Comparison of ENCODE assay signal across 25 mouse cellular contexts in genomic region chr9:118997241-118997640, GRCm38 (mm10). TPM values are rescaled to one million over a fixed set of nuclear protein-coding genes. Genes with fewer than 3 reads are reported as not detected.
DNase-seq lines count a peak whose midpoint lies in the region; ATAC-seq and TF ChIP-seq lines count a peak whose summit lies in the region.
"Had no signal": no experiment of that assay in that cellular context is flagged by ENCODE, and none has a peak within 500 bp of the region (broad histone marks: within the 10 kb centered on the region; RNA-seq: fewer than 3 reads in every experiment).

No protein-coding gene starts in this region.

- no peaks in the 10 kb centered on the region for H3K9me3 ChIP-seq in heart, postnatal 0 days (replicated peaks; ENCODE audit: control insufficient read depth, low read length)
- H3K9me3 ChIP-seq in heart, embryonic 11.5 days (replicated peaks; ENCODE audit: control insufficient read depth, low read length) = no peaks in the 10 kb centered on the region
- H3K9me3 ChIP-seq: embryonic facial prominence, embryonic 10.5 days; embryonic facial prominence, embryonic 12.5 days; forebrain, embryonic 13.5 days had no signal

- no peaks in the 10 kb centered on the region for H3K36me3 ChIP-seq in heart, postnatal 0 days (replicated peaks; ENCODE audit: control insufficient read depth, insufficient read depth, low read length)
- no peaks in the 10 kb centered on the region for H3K36me3 ChIP-seq in heart, embryonic 11.5 days (ENCODE audit: control insufficient read depth, insufficient read depth, low read length)
- H3K36me3 ChIP-seq: G1E had no signal

- WGBS in heart, postnatal 0 days = 96% methylated on average over 6 of the region's 6 CpGs
- 94% methylated on average over 6 of the region's 6 CpGs for WGBS in heart, embryonic 11.5 days (ENCODE audit: insufficient replicate concordance)

- no peak for TF ChIP-seq EP300 in heart, postnatal 0 days (IDR thresholded peaks at IDR 0.05; ENCODE audit: low read depth)

- H3K4me3 ChIP-seq in heart, postnatal 0 days (ENCODE audit: low read depth, low read length) = no peak overlapping the region
- H3K4me3 ChIP-seq in heart, embryonic 11.5 days (ENCODE audit: low read depth, low read length) = no peak overlapping the region
- H3K4me3 ChIP-seq: embryonic facial prominence, embryonic 10.5 days; embryonic facial prominence, embryonic 12.5 days; forebrain, embryonic 13.5 days had no signal

- no peak for TF ChIP-seq CTCF in heart, postnatal 0 days (IDR thresholded peaks at IDR 0.05; ENCODE audit: low read depth)

- H3K9ac ChIP-seq in heart, postnatal 0 days (replicated peaks; ENCODE audit: low read depth, low read length) = no peak overlapping the region
- H3K9ac ChIP-seq in heart, embryonic 11.5 days (ENCODE audit: low read depth, low read length) = no peak overlapping the region
- H3K9ac ChIP-seq: embryonic facial prominence, embryonic 12.5 days; forebrain, embryonic 13.5 days had no signal

- ATAC-seq in heart, postnatal 0 days (ENCODE audit: insufficient read depth, low read depth) = no peak
- no peak for ATAC-seq in heart, embryonic 11.5 days (replicated peaks; ENCODE audit: insufficient number of reproducible peaks, low FRiP score, low TSS enrichment)
- ATAC-seq: activated CD4-positive, CD25-positive, alpha-beta regulatory T cell, adult 4 months; CD4-positive, CD25-positive, alpha-beta regulatory T cell, adult 4 months; forebrain, embryonic 13.5 days; forebrain, embryonic 16.5 days; Patski had no signal

- DNase-seq in heart, postnatal 0 days (ENCODE audit: low spot score) = no peak
- peak; percentile 63 to 65 for DNase-seq in thymus, postnatal 10 days (ENCODE audit: low spot score in 2 of 2)
- peak; percentile 68 for DNase-seq in thymus, postnatal 25 days
- DNase-seq in thymus, postnatal 4 days = peak; percentile 74
- no peak for DNase-seq in urinary bladder, adult 18-20 months (ENCODE audit: low spot score in 2 of 2)
- no peak for DNase-seq in adrenal gland, adult 18-20 months (ENCODE audit: low spot score in 2 of 2)
- no peak for DNase-seq in urinary bladder, postnatal 4 days (ENCODE audit: low spot score in 2 of 2)
- DNase-seq: adrenal gland, adult 2 months; adrenal gland, postnatal 10 days; adrenal gland, postnatal 25 days; B cell, adult 2 months; cerebellum, adult 11 months; cerebellum, adult 18-20 months; cerebellum, adult 9-10 months; cerebellum, postnatal 10 days; cerebellum, postnatal 25 days had no signal

- no peaks in the 10 kb centered on the region for H3K27me3 ChIP-seq in heart, postnatal 0 days (ENCODE audit: control insufficient read depth, insufficient read depth, low read length)
- no peaks in the 10 kb centered on the region for H3K27me3 ChIP-seq in heart, embryonic 11.5 days (ENCODE audit: control insufficient read depth, insufficient read depth, low read length)
- H3K27me3 ChIP-seq: embryonic facial prominence, embryonic 12.5 days; forebrain, embryonic 13.5 days; Patski had no signal

- 0 out of 2 replicates have a peak overlapping the region, but pooled peaks have one; percentile 27 for H3K27ac ChIP-seq in heart, postnatal 0 days (ENCODE audit: low read depth)
- no peak overlapping the region for H3K27ac ChIP-seq in heart, embryonic 11.5 days (ENCODE audit: low read depth, low read length)
- H3K27ac ChIP-seq: embryonic facial prominence, embryonic 10.5 days; embryonic facial prominence, embryonic 12.5 days; forebrain, embryonic 13.5 days had no signal

- no peak overlapping the region for H3K4me2 ChIP-seq in heart, postnatal 0 days (ENCODE audit: low read depth, low read length)
- H3K4me2 ChIP-seq in heart, embryonic 11.5 days = no peak overlapping the region
- H3K4me2 ChIP-seq: embryonic facial prominence, embryonic 12.5 days; forebrain, embryonic 13.5 days had no signal

- peaks cover 17% of the 10 kb centered on the region for H3K4me1 ChIP-seq in heart, postnatal 0 days (ENCODE audit: control insufficient read depth, insufficient read depth)
- peaks cover 23% of the 10 kb centered on the region for H3K4me1 ChIP-seq in heart, embryonic 11.5 days (ENCODE audit: control insufficient read depth, insufficient read depth, low read length)
- H3K4me1 ChIP-seq: forebrain, embryonic 13.5 days had no signal

RNA-seq across cellular contexts. Expression of gene Vill, which starts 55.3 kb away (rescaled TPM):
- total RNA-seq in heart, postnatal 0 days (2014; rRNA removed; ENCODE audit: low replicate concordance) = 4.8 and 12.6 TPM in 2 replicates
- 3.8 and 4.4 TPM in 2 replicates for polyA plus RNA-seq in heart, postnatal 0 days (2015; fragmentation: Nextera tagmentation; extraction: Ambion mirVana)
- 12.3 and 13.5 TPM in 2 replicates for polyA plus RNA-seq in heart, embryonic 11.5 days (2014; fragmentation: Nextera tagmentation; extraction: Ambion mirVana)
- 1 to 10 TPM; 1.6 to 1.7 TPM for total RNA-seq in adrenal gland, adult 18-20 months (2021)
- total RNA-seq: G1E had no signal
- polyA plus RNA-seq: G1E had no signal

Comparison
In these comparisons a context has a peak if more than half of its experiments do, and no peak if none do; other contexts are left out.
1. DNase-seq: peak in thymus, postnatal 10 days (2 of 2), thymus, postnatal 25 days (single experiment) and thymus, postnatal 4 days (single experiment); none in heart, postnatal 0 days (single experiment), urinary bladder, adult 18-20 months (0 of 2), adrenal gland, adult 18-20 months (0 of 2) and urinary bladder, postnatal 4 days (0 of 2).